Mouse (Mus musculus): Measurements from ENCODE around the gene Krt14. TPM values are rescaled to one million over a fixed set of nuclear protein-coding genes. Genes with fewer than 3 reads are reported as not detected.
A peak's percentile ranks its signal among the peaks of the same experiment; 100 is the strongest.

Krt14 gene
- polyA plus RNA-seq, 1 experiment from 2014 or later: 0.28 TPM

GRCm38 (mm10) chr11:100178307-100178706 lies 29.0 kb downstream of the Krt14 start:
- H3K4me1 ChIP-seq (ENCODE audit: control insufficient read depth, insufficient read depth, low read length): no peaks in the 10 kb centered on the region
- no peak overlapping the region for H3K9ac ChIP-seq (ENCODE audit: low read depth, low read length)
- H3K4me2 ChIP-seq (ENCODE audit: low read length): no peak overlapping the region
- ATAC-seq: no peak
- H3K9me3 ChIP-seq (replicated peaks; ENCODE audit: control insufficient read depth, low read length, poor library complexity, severe bottlenecking): no peaks in the 10 kb centered on the region
- H3K27ac ChIP-seq (ENCODE audit: low read length): no peak overlapping the region
- H3K36me3 ChIP-seq (ENCODE audit: control insufficient read depth, insufficient read depth, low read length): no peaks in the 10 kb centered on the region
- no peaks in the 10 kb centered on the region for H3K27me3 ChIP-seq (ENCODE audit: control insufficient read depth, insufficient read depth, low read depth, low read length)
- 70% methylated on average over 5 of the region's 5 CpGs for WGBS
- no peak overlapping the region for H3K4me3 ChIP-seq (ENCODE audit: low read depth, low read length)

DNA sequence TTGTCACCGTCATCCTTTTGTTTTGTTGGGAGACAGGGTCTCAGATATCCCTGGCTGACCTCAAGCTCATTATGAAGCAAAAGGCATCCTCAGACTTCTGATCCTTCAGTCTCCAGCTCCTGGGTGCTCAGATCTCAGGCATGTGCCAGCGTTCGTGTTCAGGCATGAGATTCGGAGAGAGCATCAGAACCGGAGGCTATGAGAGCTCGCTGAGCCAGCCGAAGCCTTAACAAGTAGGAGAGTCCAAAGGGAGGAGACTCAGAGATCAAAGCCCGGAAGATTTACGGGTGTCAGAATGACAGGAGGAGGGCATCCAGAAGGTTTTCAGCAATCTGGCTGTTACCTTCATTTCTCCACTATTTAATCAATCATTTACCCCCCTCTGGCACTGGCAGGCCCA lies 30.6 kb downstream of the Krt14 start:
- Histone ChIP-seq H3K9me3 (replicated peaks; ENCODE audit: control insufficient read depth, low read length, poor library complexity, severe bottlenecking) (no peaks in the 10 kb centered on the region), H3K9ac (ENCODE audit: low read depth, low read length) (no peak overlapping the region), H3K36me3 (ENCODE audit: control insufficient read depth, insufficient read depth, low read length) (no peaks in the 10 kb centered on the region), H3K27ac (ENCODE audit: low read length) (no peak overlapping the region), H3K4me2 (ENCODE audit: low read length) (no peak overlapping the region), H3K4me3 (ENCODE audit: low read depth, low read length) (no peak overlapping the region), H3K27me3 (ENCODE audit: control insufficient read depth, insufficient read depth, low read depth, low read length) (no peaks in the 10 kb centered on the region), H3K4me1 (ENCODE audit: control insufficient read depth, insufficient read depth, low read length) (no peaks in the 10 kb centered on the region)
- 80% methylated on average over 9 of the region's 9 CpGs for WGBS
- ATAC-seq: no peak

DNA sequence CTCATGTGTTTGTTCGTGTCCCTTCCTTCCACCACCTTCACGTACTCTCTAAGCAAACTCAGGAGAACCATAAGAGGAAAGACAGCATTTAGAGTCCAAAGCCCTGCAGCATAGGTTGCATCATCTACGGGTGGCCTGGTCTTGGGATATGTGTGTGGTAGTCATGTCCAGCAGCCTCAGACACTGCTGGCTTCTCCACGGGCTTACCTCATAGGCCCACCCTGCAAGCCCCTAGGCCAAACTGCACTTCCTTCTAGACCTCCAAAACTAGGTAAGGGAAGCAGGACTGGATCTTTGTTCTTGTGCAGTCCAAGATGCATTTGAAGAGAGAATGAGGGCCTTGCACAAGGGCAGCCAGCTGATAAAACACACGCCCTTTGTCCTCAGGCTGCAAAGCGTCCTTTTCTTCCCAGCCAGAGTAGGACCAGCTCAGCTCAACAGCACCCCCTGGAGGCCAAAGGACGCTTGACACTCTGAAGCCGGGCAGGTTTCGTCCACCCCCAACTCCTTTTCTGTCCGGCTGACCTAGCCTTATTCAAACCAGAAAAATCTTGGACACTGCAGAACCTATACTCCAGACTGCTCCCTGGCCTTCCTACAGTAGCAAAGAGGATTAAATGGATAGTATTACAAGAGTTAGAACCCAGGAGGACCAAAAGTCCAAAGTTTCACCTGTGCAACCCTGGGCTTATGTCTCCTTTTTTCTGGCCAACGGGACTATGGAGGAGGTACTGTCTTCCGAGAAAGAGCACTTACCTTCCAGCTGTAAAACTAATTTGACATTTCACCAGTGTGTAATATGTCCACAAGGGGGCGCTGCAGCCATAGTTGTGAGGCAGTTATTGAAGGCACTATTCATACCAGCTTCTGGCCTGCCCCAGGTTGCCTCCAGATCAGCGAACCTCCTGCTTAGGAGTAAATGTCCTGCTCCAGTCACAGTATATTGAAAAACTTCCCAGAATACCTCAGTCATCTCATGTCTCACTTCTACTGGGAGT lies 38.3 kb downstream of the Krt14 start:
- WGBS: 35% methylated on average over 14 of the region's 14 CpGs
- Histone ChIP-seq H3K27ac (ENCODE audit: low read length) (no peak overlapping the region), H3K36me3 (ENCODE audit: control insufficient read depth, insufficient read depth, low read length) (no peaks in the 10 kb centered on the region), H3K9me3 (replicated peaks; ENCODE audit: control insufficient read depth, low read length, poor library complexity, severe bottlenecking) (no peaks in the 10 kb centered on the region), H3K4me1 (ENCODE audit: control insufficient read depth, insufficient read depth, low read length) (no peaks in the 10 kb centered on the region), H3K4me3 (ENCODE audit: low read depth, low read length) (no peak overlapping the region), H3K4me2 (ENCODE audit: low read length) (no peak overlapping the region), H3K9ac (ENCODE audit: low read depth, low read length) (0 out of 2 replicates have a peak overlapping the region, but pooled peaks have one; percentile 17), H3K27me3 (ENCODE audit: control insufficient read depth, insufficient read depth, low read depth, low read length) (no peaks in the 10 kb centered on the region)
- ATAC-seq: 0 out of 2 replicates have a peak, but pooled peaks have one; percentile 21

GRCm38 (mm10) chr11:100168071-100168470 lies 39.3 kb downstream of the Krt14 start:
- WGBS: 80% methylated on average over 8 of the region's 8 CpGs

DNA sequence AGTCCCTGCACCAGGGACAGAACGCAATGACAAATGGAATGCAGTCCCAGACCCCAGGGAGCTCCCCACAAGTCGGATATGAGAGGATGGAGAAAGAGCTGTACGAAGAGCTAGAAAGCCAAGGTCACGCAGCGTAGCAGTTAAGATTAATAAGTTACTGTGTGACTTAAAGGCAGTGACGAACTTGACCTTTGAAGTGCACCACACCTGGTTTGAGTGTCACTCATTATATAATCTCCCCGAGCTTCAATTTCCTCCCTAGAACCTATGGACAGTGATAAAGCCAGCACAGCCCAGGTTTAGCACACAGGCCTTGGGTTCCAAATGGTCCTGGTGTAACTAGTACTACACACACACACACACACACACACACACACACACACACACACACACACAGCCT lies 43.0 kb downstream of the Krt14 start:
- no peak overlapping the region for H3K27ac ChIP-seq (ENCODE audit: low read length)
- H3K9ac ChIP-seq (ENCODE audit: low read depth, low read length): no peak overlapping the region
- H3K4me2 ChIP-seq (ENCODE audit: low read length): no peak overlapping the region
- H3K4me1 ChIP-seq (ENCODE audit: control insufficient read depth, insufficient read depth, low read length): no peaks in the 10 kb centered on the region
- no peaks in the 10 kb centered on the region for H3K9me3 ChIP-seq (replicated peaks; ENCODE audit: control insufficient read depth, low read length, poor library complexity, severe bottlenecking)
- WGBS: 72% methylated on average over 7 of the region's 7 CpGs
- no peaks in the 10 kb centered on the region for H3K27me3 ChIP-seq (ENCODE audit: control insufficient read depth, insufficient read depth, low read depth, low read length)
- no peak overlapping the region for H3K4me3 ChIP-seq (ENCODE audit: low read depth, low read length)
- H3K36me3 ChIP-seq (ENCODE audit: control insufficient read depth, insufficient read depth, low read length): no peaks in the 10 kb centered on the region
- ATAC-seq: no peak

More at GRCm38 (mm10) chr11:100168071-100168470, 39.3 kb downstream of the Krt14 start:
- no peaks in the 10 kb centered on the region for H3K36me3 ChIP-seq (ENCODE audit: control insufficient read depth, insufficient read depth, low read length)
- H3K4me3 ChIP-seq (ENCODE audit: low read depth, low read length): no peak overlapping the region
- no peaks in the 10 kb centered on the region for H3K9me3 ChIP-seq (replicated peaks; ENCODE audit: control insufficient read depth, low read length, poor library complexity, severe bottlenecking)
- no peak overlapping the region for H3K4me2 ChIP-seq (ENCODE audit: low read length)
- H3K9ac ChIP-seq (ENCODE audit: low read depth, low read length): no peak overlapping the region
- no peaks in the 10 kb centered on the region for H3K4me1 ChIP-seq (ENCODE audit: control insufficient read depth, insufficient read depth, low read length)
- no peaks in the 10 kb centered on the region for H3K27me3 ChIP-seq (ENCODE audit: control insufficient read depth, insufficient read depth, low read depth, low read length)
- H3K27ac ChIP-seq (ENCODE audit: low read length): no peak overlapping the region
- ATAC-seq: no peak

DNA sequence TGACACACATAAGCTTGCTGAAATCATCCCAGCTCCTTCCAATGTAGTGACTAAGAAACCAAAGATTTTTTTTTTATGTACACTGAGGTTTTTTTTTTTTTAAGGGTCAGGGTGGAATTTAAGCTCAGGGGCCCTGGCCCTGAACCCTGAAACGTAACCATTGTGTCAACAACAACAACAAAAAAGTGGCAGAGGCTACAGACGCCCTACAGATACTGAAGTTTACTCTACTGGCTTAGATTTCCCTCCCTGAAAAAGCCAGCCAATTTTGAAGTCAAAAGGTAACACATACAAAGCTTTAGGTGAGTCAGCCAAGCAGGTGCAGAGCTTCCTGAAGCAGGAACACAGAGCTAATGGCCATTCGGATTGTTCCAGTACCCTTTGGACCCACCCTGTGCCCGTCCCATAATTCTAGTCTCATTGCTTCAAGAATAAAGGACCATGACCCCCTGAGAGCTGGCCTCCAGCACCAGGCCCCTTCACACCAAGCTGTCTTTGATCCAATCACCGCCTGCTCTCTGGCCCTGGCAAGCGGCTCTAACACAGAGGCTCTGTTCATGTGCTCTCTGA lies 49.4 kb downstream of the Krt14 start:
- Histone ChIP-seq H3K4me3 (ENCODE audit: low read depth, low read length) (no peak overlapping the region), H3K27me3 (ENCODE audit: control insufficient read depth, insufficient read depth, low read depth, low read length) (no peaks in the 10 kb centered on the region), H3K4me2 (ENCODE audit: low read length) (no peak overlapping the region), H3K9me3 (replicated peaks; ENCODE audit: control insufficient read depth, low read length, poor library complexity, severe bottlenecking) (no peaks in the 10 kb centered on the region), H3K36me3 (ENCODE audit: control insufficient read depth, insufficient read depth, low read length) (no peaks in the 10 kb centered on the region), H3K27ac (ENCODE audit: low read length) (no peak overlapping the region), H3K4me1 (ENCODE audit: control insufficient read depth, insufficient read depth, low read length) (no peaks in the 10 kb centered on the region), H3K9ac (ENCODE audit: low read depth, low read length) (no peak overlapping the region)
- 68% methylated on average over 6 of the region's 6 CpGs for WGBS
- ATAC-seq: no peak

DNA sequence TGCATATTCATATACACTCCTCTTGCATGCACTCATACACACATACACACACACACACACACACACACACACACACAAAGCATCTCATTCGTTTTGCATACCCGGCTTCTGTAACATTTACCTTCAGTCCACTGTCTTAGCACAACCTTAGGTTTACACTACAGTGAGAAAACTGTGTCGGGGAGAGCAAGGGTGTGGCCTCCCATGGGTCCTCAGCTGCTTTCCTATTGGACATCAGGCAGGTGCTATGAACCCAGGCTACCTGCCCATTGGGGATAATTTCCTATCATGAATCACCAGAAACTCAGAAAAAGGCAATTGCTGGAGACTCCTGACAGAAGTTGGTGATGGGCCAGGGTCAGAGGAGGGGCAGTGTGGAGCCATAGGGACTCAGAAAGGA lies 50.0 kb downstream of the Krt14 start:
- Histone ChIP-seq H3K9ac (ENCODE audit: low read depth, low read length) (no peak overlapping the region), H3K27ac (ENCODE audit: low read length) (no peak overlapping the region), H3K4me3 (ENCODE audit: low read depth, low read length) (no peak overlapping the region), H3K4me2 (ENCODE audit: low read length) (no peak overlapping the region), H3K4me1 (ENCODE audit: control insufficient read depth, insufficient read depth, low read length) (no peaks in the 10 kb centered on the region), H3K36me3 (ENCODE audit: control insufficient read depth, insufficient read depth, low read length) (no peaks in the 10 kb centered on the region), H3K9me3 (replicated peaks; ENCODE audit: control insufficient read depth, low read length, poor library complexity, severe bottlenecking) (no peaks in the 10 kb centered on the region), H3K27me3 (ENCODE audit: control insufficient read depth, insufficient read depth, low read depth, low read length) (no peaks in the 10 kb centered on the region)
- WGBS: 93% methylated on average over 3 of the region's 3 CpGs
- no peak for ATAC-seq

- Histone ChIP-seq H3K9ac (ENCODE audit: low read depth, low read length) (no peak overlapping the region), H3K36me3 (ENCODE audit: control insufficient read depth, insufficient read depth, low read length) (no peaks in the 10 kb centered on the region), H3K4me1 (ENCODE audit: control insufficient read depth, insufficient read depth, low read length) (no peaks in the 10 kb centered on the region), H3K4me2 (ENCODE audit: low read length) (no peak overlapping the region), H3K27me3 (ENCODE audit: control insufficient read depth, insufficient read depth, low read depth, low read length) (no peaks in the 10 kb centered on the region), H3K9me3 (replicated peaks; ENCODE audit: control insufficient read depth, low read length, poor library complexity, severe bottlenecking) (no peaks in the 10 kb centered on the region), H3K4me3 (ENCODE audit: low read depth, low read length) (no peak overlapping the region), H3K27ac (ENCODE audit: low read length) (no peak overlapping the region)
- ATAC-seq: no peak
- WGBS: 78% methylated on average over 8 of the region's 8 CpGs
These were observed 51.7 kb downstream of the Krt14 start for GRCm38 (mm10) chr11:100155497-100156255.
